Mouse (Mus musculus) brain, embryonic 14.5 days (tissue): ENCODE results near the gene Npff.

ENCODE experiments used
- CTCF ChIP-seq: fragments of 200-500 bp; IDR thresholded peaks from 2 replicates; pipeline ENCODE4 v1.5.1; 2012; ENCODE audit warnings: inconsistent platforms, mild to moderate bottlenecking, moderate library complexity, borderline replicate concordance; ENCODE audit not compliant: insufficient read depth, insufficient read length; ENCODE audit errors: extremely low read depth
- POLR2A ChIP-seq: fragments of 200-500 bp; IDR thresholded peaks from 2 replicates; pipeline ENCODE4 v1.6.1; 2012; ENCODE audit warnings: mild to moderate bottlenecking, inconsistent platforms, borderline replicate concordance; ENCODE audit not compliant: poor library complexity, insufficient read depth, insufficient read length, severe bottlenecking; ENCODE audit errors: extremely low read depth

- peak; percentile 58; the same call in 1 of the 2 replicates for TF ChIP-seq POLR2A
- no peak; the same call in 1 of the 2 replicates for TF ChIP-seq CTCF
These were observed 7.9 kb downstream of the Npff start, which contains the start of gene Map3k12 for GRCm38 (mm10) chr15:102516728-102517404.
